Mouse (Mus musculus) CH12.LX (cell line): Measurements from ENCODE around the gene Creb5. TPM values are rescaled to one million over a fixed set of nuclear protein-coding genes. Genes with fewer than 3 reads are reported as not detected.
A peak's percentile ranks its signal among the peaks of the same experiment; 100 is the strongest.

Experiments used
- DNase-seq: peaks from one replicate; pipeline ENCODE4 v3.0.0-alpha.2; 2013; ENCODE audit errors: extremely low read depth
- H3K27ac ChIP-seq: 2 replicates; pipeline ENCODE4 v1.5.1; 2012; ENCODE audit warnings: low read depth, mild to moderate bottlenecking, control low read depth, moderate library complexity; ENCODE audit not compliant: insufficient read depth
- H3K27me3 ChIP-seq: replicated peaks from 2 replicates; pipeline ENCODE3; 2012; ENCODE audit warnings: inconsistent platforms
- H3K36me3 ChIP-seq, 2 experiments: replicated peaks in 1 of 2; 2 replicates each; pipeline versions ENCODE3 to v1.6.1; 2012; ENCODE audit warnings: inconsistent platforms in 1 of 2, low read length in 1 of 2, mild to moderate bottlenecking in 1 of 2, mixed read lengths in 1 of 2, moderate library complexity in 1 of 2; ENCODE audit not compliant: control insufficient read depth in 1 of 2, insufficient read depth in 1 of 2
- H3K4me1 ChIP-seq, 2 experiments: 2 replicates each; pipeline ENCODE4 v1.6.1; 2012; ENCODE audit warnings: inconsistent platforms in 1 of 2, moderate library complexity in 1 of 2; ENCODE audit not compliant: insufficient read depth in 2 of 2, control insufficient read depth in 1 of 2
- H3K4me2 ChIP-seq: 2 replicates; pipeline ENCODE4 v1.6.1; 2012; ENCODE audit warnings: low read depth, mild to moderate bottlenecking, control low read depth; ENCODE audit not compliant: poor library complexity, insufficient read depth, severe bottlenecking
- H3K4me3 ChIP-seq, 3 experiments: fragments of 150-350 bp in 1 of 3; sonication (generic) in 1 of 3; replicated peaks in 1 of 3; 2 replicates each; pipeline versions ENCODE3 to v1.5.1; 2011 to 2012; ENCODE audit warnings: low read depth in 2 of 3, low read length in 2 of 3, mild to moderate bottlenecking in 2 of 3, moderate library complexity in 2 of 3, control low read depth in 1 of 3, improper control_type of control experiment in 1 of 3, inconsistent platforms in 1 of 3, mixed read lengths in 1 of 3; ENCODE audit not compliant: poor library complexity in 1 of 3
- H3K79me2 ChIP-seq: replicated peaks from 2 replicates; pipeline ENCODE4 v1.6.1; 2012; ENCODE audit warnings: mild to moderate bottlenecking, moderate library complexity; ENCODE audit not compliant: control insufficient read depth, poor library complexity, insufficient read depth, severe bottlenecking; ENCODE audit errors: extremely low read depth
- H3K9ac ChIP-seq: 2 replicates; pipeline ENCODE4 v1.6.1; 2012; ENCODE audit warnings: low read depth, mild to moderate bottlenecking, control low read depth, moderate library complexity; ENCODE audit not compliant: insufficient read depth
- H3K9me3 ChIP-seq: replicated peaks from 2 replicates; pipeline ENCODE3; 2012; ENCODE audit warnings: low read length, inconsistent platforms, mixed read lengths
- CHD1 ChIP-seq: IDR thresholded peaks from 2 replicates; pipeline ENCODE4 v1.6.1; 2012; ENCODE audit warnings: low read depth, low read length, improper control_type of control experiment, inconsistent platforms
- IRF4 ChIP-seq: IDR thresholded peaks from 2 replicates; pipeline ENCODE4 v1.6.1; 2014; ENCODE audit warnings: low read depth, mild to moderate bottlenecking, inconsistent platforms, low read length, improper control_type of control experiment
- POLR2A ChIP-seq: IDR thresholded peaks from 2 replicates; pipeline ENCODE4 v1.6.1; 2011; ENCODE audit warnings: low read depth, mild to moderate bottlenecking, improper control_type of control experiment, low read length
- UBTF ChIP-seq: IDR thresholded peaks from 2 replicates; pipeline ENCODE4 v1.6.1; 2012; ENCODE audit warnings: low read depth, mild to moderate bottlenecking, inconsistent platforms, low read length, improper control_type of control experiment, moderate library complexity
- USF1 ChIP-seq: IDR thresholded peaks from 2 replicates; pipeline ENCODE4 v1.6.1; 2014; ENCODE audit warnings: low read depth, mild to moderate bottlenecking, inconsistent platforms, low read length, improper control_type of control experiment
- USF2 ChIP-seq: conservative IDR thresholded peaks from 2 replicates; pipeline ENCODE4 v1.6.1; 2011; ENCODE audit warnings: low read depth, low read length, improper control_type of control experiment
- ZMIZ1 ChIP-seq: IDR thresholded peaks from 2 replicates; pipeline ENCODE4 v1.6.1; 2012; ENCODE audit warnings: low read depth, mild to moderate bottlenecking, inconsistent platforms, low read length, improper control_type of control experiment
- ZNF384 ChIP-seq: IDR thresholded peaks from 2 replicates; pipeline ENCODE4 v1.6.1; 2012; ENCODE audit warnings: low read depth, low read length, improper control_type of control experiment, inconsistent platforms
- dilution Hi-C: fragments of 300-500 bp; cut with MboI; formaldehyde crosslinking; loops from 2 replicates; pipeline ENCODE4 v1.14.3; 2020; ENCODE audit warnings: low sequenced_read_pairs; ENCODE audit not compliant: extremely low pct_unique_long_range_greater_than_20kb, extremely low pct_ligation_motif_present
- in situ Hi-C: fragments of 300-500 bp; cut with MboI; formaldehyde crosslinking; loops from 3 replicates; pipeline ENCODE4 v1.14.3; 2019; ENCODE audit warnings: low sequenced_read_pairs, low pct_ligation_motif_present, low pct_unique_long_range_greater_than_20kb, mixed read lengths
- polyA plus RNA-seq: library from polyadenylated mRNA; unstranded; fragments of >175 nt; gene quantifications from 2 replicates; pipeline ENCODE4 v1.2.1, GENCODE M21; 2012; ENCODE audit warnings: low read depth; ENCODE audit not compliant: insufficient read length
- total RNA-seq, 2 experiments: library from RNA; depleted of rRNA; stranded (reverse); fragments of 300-350 nt in 1 of 2; fragments of >200 nt in 1 of 2; gene quantifications; 2 replicates each; pipeline ENCODE4 v1.2.3; 2012 to 2014

Creb5 gene
- total and polyA plus RNA-seq, 3 experiments: 0.68 to 2.1 (median 0.86) TPM

- H3K4me3 ChIP-seq: no peak overlapping the region
- H3K36me3 ChIP-seq: peaks cover 3 to 4% of the 10 kb centered on the region in 2 experiments
- H3K79me2 ChIP-seq: no peaks in the 10 kb centered on the region
- H3K9me3 ChIP-seq: no peaks in the 10 kb centered on the region
- no peak overlapping the region for H3K27ac ChIP-seq
- H3K4me1 ChIP-seq: peaks cover 10 to 25% of the 10 kb centered on the region in 2 experiments
- no peak overlapping the region for H3K9ac ChIP-seq
- no peak overlapping the region for H3K4me2 ChIP-seq
- TF ChIP-seq ZNF384 (peak; percentile 65), IRF4 (peak; percentile 64), USF1 (no peak)
- TF ChIP-seq, all 38 proteins: peak for 2
- in situ Hi-C loops: no loop called here
- dilution Hi-C loops: no loop called here
- no peaks in the 10 kb centered on the region for H3K27me3 ChIP-seq
- no peak for DNase-seq
These were observed 391.2 kb downstream of the Creb5 start for GRCm38 (mm10) chr6:53678307-53678706.

GRCm38 (mm10) chr6:53680046-53680445, 393.0 kb downstream of the Creb5 start:
- H3K4me3 ChIP-seq: no peak overlapping the region
- in situ Hi-C loops: no loop called here
- DNase-seq: no peak
- TF ChIP-seq UBTF (no peak), ZMIZ1 (no peak), IRF4 (peak; percentile 45; the same call in 1 of the 2 replicates), CHD1 (peak; percentile 64; the same call in 1 of the 2 replicates)
- no peak overlapping the region for H3K4me2 ChIP-seq
- no peaks in the 10 kb centered on the region for H3K79me2 ChIP-seq
- dilution Hi-C loops: no loop called here
- no peak overlapping the region for H3K9ac ChIP-seq
- H3K9me3 ChIP-seq: no peaks in the 10 kb centered on the region
- no peaks in the 10 kb centered on the region for H3K27me3 ChIP-seq
- peaks cover 15 to 31% of the 10 kb centered on the region in 2 experiments for H3K4me1 ChIP-seq
- peaks cover 3 to 4% of the 10 kb centered on the region in 2 experiments for H3K36me3 ChIP-seq
- no peak overlapping the region for H3K27ac ChIP-seq

GRCm38 (mm10) chr6:53684416-53684815, 397.3 kb downstream of the Creb5 start:
- Histone ChIP-seq H3K4me3 (no peak overlapping the region), H3K4me2 (no peak overlapping the region), H3K9ac (no peak overlapping the region), H3K79me2 (no peaks in the 10 kb centered on the region), H3K27me3 (no peaks in the 10 kb centered on the region), H3K27ac (no peak overlapping the region), H3K36me3 (peaks cover 3 to 4% of the 10 kb centered on the region in 2 experiments), H3K4me1 (peaks cover 26 to 52% of the 10 kb centered on the region in 2 experiments), H3K9me3 (no peaks in the 10 kb centered on the region)
- DNase-seq: peak; percentile 45
- dilution Hi-C loops: no loop called here
- TF ChIP-seq POLR2A (peak; percentile 31; the same call in 1 of the 2 replicates), USF2 (no peak)
- in situ Hi-C loops: no loop called here
